Mouse (Mus musculus) heart, embryonic 12.5 days (tissue): Measurements from ENCODE around the gene 7530416G11Rik. TPM values are rescaled to one million over a fixed set of nuclear protein-coding genes. Genes with fewer than 3 reads are reported as not detected.

Source experiments
- ATAC-seq: fragments of 200-750 bp; cut with Nextera tagmentation; 2 replicates; pipeline ENCODE4 v1.8.0; 2017; ENCODE audit warnings: moderate TSS enrichment, moderate library complexity; ENCODE audit not compliant: insufficient number of reproducible peaks, low FRiP score
- H3K27ac ChIP-seq: fragments of 300-500 bp; sonication (generic); 2 replicates; pipeline ENCODE4 v1.5.1; 2016; ENCODE audit warnings: mild to moderate bottlenecking, moderate library complexity; ENCODE audit not compliant: poor library complexity, severe bottlenecking
- H3K27me3 ChIP-seq: fragments of 300-500 bp; sonication (generic); replicated peaks from 2 replicates; pipeline ENCODE4 v1.6.1; 2016; ENCODE audit warnings: mild to moderate bottlenecking, moderate library complexity
- H3K36me3 ChIP-seq: fragments of 300-500 bp; sonication (generic); 2 replicates; pipeline ENCODE4 v1.6.1; 2016; ENCODE audit warnings: mild to moderate bottlenecking, moderate library complexity
- H3K4me1 ChIP-seq: fragments of 300-500 bp; sonication (generic); replicated peaks from 2 replicates; pipeline ENCODE4 v1.6.1; 2016; ENCODE audit warnings: mild to moderate bottlenecking
- H3K4me2 ChIP-seq: fragments of 300-500 bp; sonication (generic); 2 replicates; pipeline ENCODE4 v1.6.1; 2016; ENCODE audit warnings: mild to moderate bottlenecking, moderate library complexity
- H3K4me3 ChIP-seq: fragments of 300-500 bp; sonication (generic); 2 replicates; pipeline ENCODE4 v1.5.1; 2016; ENCODE audit warnings: mild to moderate bottlenecking
- H3K9ac ChIP-seq: fragments of 300-500 bp; sonication (generic); 2 replicates; pipeline ENCODE4 v1.6.1; 2016; ENCODE audit warnings: mild to moderate bottlenecking, moderate library complexity
- H3K9me3 ChIP-seq: fragments of 300-500 bp; sonication (generic); replicated peaks from 2 replicates; pipeline ENCODE4 v1.6.1; 2016; ENCODE audit warnings: mild to moderate bottlenecking, moderate library complexity
- WGBS: fragments of 180-500 bp; shearing (Covaris S2); methylation state at CpG from one replicate; pipeline ENCODE4 v1.1.7; 2016; 5-methylcytosine and 5-hydroxymethylcytosine counted together
- polyA plus RNA-seq: library from polyadenylated mRNA; unstranded; fragments of >200 nt; fragmentation: Nextera tagmentation; extraction: Ambion mirVana; gene quantifications from 2 replicates; pipeline ENCODE4 v1.2.1, GENCODE M21; 2016

The 7530416G11Rik gene
- polyA plus RNA-seq, 1 experiment from 2014 or later = not detected

DNA sequence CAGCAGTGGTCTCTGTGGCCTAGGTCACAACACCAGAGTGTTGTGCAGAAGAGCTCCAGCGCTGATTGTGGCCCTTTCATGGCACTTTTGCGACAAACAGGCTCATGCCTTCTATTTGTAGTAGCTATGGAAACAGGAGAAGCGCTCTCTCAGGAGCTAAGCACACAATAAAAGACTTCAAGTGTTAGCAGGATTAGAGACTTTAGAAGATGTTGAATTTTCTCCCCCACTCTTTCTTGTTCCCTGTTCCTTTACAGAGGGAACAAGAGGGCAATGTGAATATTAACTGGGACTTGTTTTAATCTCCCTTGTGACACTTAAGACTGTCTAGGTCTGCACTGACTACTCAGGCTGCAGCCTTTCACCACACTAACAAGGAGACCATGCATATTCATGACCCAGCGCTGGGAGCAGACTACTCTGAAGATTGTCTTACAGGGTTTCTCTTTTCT lies 44.4 kb downstream of the 7530416G11Rik start:
- Histone ChIP-seq H3K27me3 (0 out of 2 replicates have a peak, but pooled peaks cover 3% of the 10 kb centered on the region), H3K9ac (no peak overlapping the region), H3K36me3 (peaks cover 43% of the 10 kb centered on the region), H3K4me3 (no peak overlapping the region), H3K4me2 (no peak overlapping the region), H3K9me3 (no peaks in the 10 kb centered on the region), H3K27ac (no peak overlapping the region), H3K4me1 (peaks cover 48% of the 10 kb centered on the region)
- no peak for ATAC-seq
- WGBS = 69% methylated on average over 4 of the region's 4 CpGs

DNA sequence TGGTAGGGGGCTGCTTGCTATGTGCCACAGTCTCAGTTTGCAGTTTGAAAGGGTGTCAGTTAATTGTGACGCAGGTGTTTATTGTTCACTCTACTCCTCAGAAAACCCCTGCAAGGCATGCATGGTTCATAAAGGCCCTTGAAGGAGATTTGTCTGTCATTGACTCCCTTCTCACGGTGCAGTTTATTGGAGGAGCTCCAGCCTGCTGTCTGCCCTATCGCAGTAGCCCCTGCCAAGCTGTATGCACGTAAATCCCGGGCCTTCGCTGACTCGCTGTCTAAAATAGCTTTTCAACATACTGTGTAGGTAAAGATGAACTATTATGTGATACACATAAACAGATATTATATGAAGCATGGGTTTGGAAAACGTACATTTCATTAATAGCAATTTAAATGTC lies 45.2 kb downstream of the 7530416G11Rik start:
- no peak overlapping the region for H3K4me3 ChIP-seq
- no peak overlapping the region for H3K4me2 ChIP-seq
- H3K4me1 ChIP-seq = peaks cover 48% of the 10 kb centered on the region
- 0 out of 2 replicates have a peak, but pooled peaks cover under 1% of the 10 kb centered on the region for H3K27me3 ChIP-seq
- no peak overlapping the region for H3K27ac ChIP-seq
- H3K36me3 ChIP-seq = peaks cover 37% of the 10 kb centered on the region
- H3K9ac ChIP-seq = no peak overlapping the region
- WGBS = 69% methylated on average over 8 of the region's 8 CpGs
- H3K9me3 ChIP-seq = no peaks in the 10 kb centered on the region
- no peak for ATAC-seq

DNA sequence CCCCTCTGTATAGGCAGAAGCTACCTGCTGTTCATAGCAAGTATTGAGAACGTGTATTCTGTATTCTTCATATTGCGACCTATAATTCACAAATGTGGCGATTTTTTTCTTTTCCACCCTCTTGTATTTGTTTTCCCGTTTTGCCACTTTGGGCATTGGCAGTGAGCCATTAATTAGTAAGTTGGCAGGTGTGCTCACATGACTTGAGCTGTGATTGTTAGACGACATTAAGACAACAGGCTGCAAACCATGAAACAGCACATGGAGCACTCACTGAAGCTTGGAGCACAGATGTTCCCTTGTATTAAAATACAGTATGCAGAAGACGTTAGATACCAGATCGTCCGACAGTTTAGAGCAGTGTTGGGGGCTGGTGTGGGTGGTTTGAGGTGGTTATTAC lies 46.1 kb downstream of the 7530416G11Rik start:
- Histone ChIP-seq H3K27me3 (no peaks in the 10 kb centered on the region), H3K4me3 (no peak overlapping the region), H3K9ac (no peak overlapping the region), H3K4me2 (no peak overlapping the region), H3K27ac (no peak overlapping the region), H3K36me3 (peaks cover 32% of the 10 kb centered on the region), H3K9me3 (no peaks in the 10 kb centered on the region), H3K4me1 (peaks cover 41% of the 10 kb centered on the region)
- 81% methylated on average over 8 of the region's 8 CpGs for WGBS
- no peak for ATAC-seq

DNA sequence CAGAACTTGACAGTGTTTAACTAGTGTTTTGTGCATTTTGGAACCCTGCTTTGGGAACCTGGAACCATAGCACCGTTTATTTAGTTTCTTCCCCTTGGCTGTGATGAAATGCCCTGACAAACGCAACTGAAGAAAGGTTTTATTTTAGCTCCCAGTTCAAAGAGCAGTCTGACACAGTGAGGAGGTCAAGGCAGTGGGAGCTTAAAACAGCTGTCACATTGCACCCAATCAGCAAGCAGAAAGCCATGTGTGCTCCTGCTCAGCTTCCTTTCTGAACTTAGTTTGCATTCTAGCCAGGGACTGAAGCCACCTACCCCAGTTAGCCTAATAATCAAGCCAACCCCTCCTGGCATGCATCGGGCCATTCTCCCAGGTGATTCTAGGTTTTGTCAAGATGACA lies 56.4 kb downstream of the 7530416G11Rik start:
- no peak for ATAC-seq
- WGBS = 84% methylated on average over 3 of the region's 3 CpGs
- peaks cover 45% of the 10 kb centered on the region for H3K36me3 ChIP-seq
- no peak overlapping the region for H3K4me2 ChIP-seq
- H3K9me3 ChIP-seq = no peaks in the 10 kb centered on the region
- H3K27ac ChIP-seq = no peak overlapping the region
- no peaks in the 10 kb centered on the region for H3K4me1 ChIP-seq
- no peak overlapping the region for H3K9ac ChIP-seq
- H3K4me3 ChIP-seq = no peak overlapping the region
- H3K27me3 ChIP-seq = no peaks in the 10 kb centered on the region

Other genes with a start within 250 kb of the 7530416G11Rik start
- 240 and 241 TPM in 2 replicates for gene Atxn10, start 167.0 kb downstream of the 7530416G11Rik start, polyA plus RNA-seq
- gene Wnt7b, start 79.2 kb upstream of the 7530416G11Rik start, polyA plus RNA-seq = 1.3 and 1.5 TPM in 2 replicates
- 2.3 and 3.3 TPM in 2 replicates for gene Ppara, start 231.8 kb upstream of the 7530416G11Rik start, polyA plus RNA-seq